Mouse (Mus musculus) brain, adult 2 months (tissue): ENCODE measurements around the gene Pdcl3.
A peak's percentile ranks its signal among the peaks of the same experiment; 100 is the strongest.

Experiments used
- DNase-seq: peaks from one replicate; pipeline ENCODE4 v3.0.0; 2011; ENCODE audit warnings: low read depth, low spot score

The Pdcl3 gene

DNA sequence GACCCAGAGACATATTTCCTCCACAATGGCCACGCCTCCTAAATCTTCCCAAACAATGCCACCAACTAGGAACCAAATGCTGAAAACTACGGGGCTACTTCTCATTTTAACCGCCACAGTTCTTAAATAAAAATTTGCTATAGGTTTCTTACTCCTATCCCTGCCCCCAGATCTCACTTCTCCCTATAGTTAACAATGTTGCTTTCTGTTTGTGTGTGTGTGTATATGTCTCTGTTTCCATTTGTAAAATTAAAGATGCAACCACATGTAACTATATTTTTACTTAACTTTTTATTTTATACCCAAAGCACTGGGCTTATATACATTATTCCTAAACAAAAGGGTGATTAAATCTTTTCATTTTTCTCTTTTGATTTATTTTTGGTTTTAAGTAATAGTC is at the start of gene Pdcl3:
Gene Pdcl3 (plus strand): TSS at position 301 of the 400 bp plus-strand sequence.
- no peak for DNase-seq

GRCm38 (mm10) chr1:38936780-38937179 is 48.6 kb upstream of the Pdcl3 start:
- DNase-seq = peak; percentile 73

GRCm38 (mm10) chr1:38938849-38939248 is 46.6 kb upstream of the Pdcl3 start, which contains the start of gene Nms:
Nms (plus strand) TSS chr1:38939149.
- no peak for DNase-seq

DNA sequence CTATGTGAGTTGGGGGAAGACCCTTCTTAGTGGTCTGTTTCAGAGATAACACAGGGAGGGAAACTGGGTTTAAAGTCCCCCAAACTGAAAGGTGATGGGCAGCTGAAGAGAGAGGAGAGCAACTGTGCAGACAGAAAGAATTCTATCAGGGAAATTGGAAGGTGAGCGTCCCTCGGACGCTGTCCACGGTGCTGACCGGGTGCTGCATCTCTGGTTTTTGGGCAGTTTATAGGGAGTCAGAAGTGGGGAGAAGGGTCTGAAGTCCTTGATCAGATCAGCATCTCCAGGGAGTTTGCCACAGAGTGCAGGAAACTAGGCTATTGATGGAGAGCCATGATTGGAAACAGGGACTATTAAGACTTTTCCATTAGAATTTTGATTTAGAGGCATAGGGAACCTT is 45.8 kb upstream of the Pdcl3 start:
- no peak for DNase-seq

GRCm38 (mm10) chr1:38956457-38956856 is 29.0 kb upstream of the Pdcl3 start:
- DNase-seq = no peak

GRCm38 (mm10) chr1:38969116-38969515 is 16.3 kb upstream of the Pdcl3 start:
- no peak for DNase-seq

DNA sequence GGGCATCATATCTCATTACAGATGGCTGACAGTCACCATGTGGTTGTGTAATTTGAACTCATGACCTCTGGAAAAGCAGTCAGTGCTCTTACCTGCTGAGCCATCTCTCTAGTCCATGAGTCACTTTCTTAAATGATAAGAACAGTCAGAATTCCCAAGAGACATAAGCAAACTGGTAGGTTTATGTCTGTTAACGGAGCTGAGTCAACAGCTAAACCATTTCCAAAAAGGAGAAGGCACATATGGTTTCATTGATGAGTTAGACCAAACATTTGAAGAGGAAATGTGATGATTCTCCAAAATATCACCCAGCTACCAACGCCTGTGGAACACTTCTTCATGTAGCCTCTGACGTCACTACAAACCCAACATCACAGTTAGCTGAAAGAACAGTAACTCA is 13.7 kb upstream of the Pdcl3 start:
- peak; percentile 69 for DNase-seq

DNA sequence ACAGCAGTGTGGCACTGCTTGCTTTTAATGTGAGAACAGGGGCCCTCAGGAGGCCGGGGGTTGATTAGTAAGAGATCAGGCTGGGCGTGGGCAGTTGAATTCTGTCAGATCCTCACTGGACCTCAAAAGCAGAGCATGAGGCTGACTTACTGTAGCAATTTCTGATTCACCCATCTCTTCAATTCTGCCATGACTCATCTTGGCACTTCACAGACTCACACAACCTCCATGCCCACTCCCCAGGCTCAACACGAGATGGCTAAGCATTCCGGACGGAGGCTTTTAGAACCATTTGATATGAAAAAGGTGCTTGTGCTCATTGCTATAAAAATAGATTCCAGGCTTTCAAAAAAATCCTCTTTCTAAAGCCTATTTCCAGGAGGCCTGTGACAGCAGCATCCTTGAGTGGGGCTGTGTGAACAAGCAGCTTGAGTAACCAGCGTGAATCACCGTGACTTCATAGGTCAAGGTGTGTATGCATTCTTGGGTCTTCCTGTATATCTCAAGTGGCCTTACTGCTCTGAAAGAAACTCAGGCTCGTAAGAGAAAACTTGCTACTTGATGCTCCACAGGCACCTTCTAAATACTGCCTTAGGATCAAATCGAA is 12.3 kb upstream of the Pdcl3 start:
- peak; percentile 83 for DNase-seq

GRCm38 (mm10) chr1:38979953-38980352 is 5.5 kb upstream of the Pdcl3 start:
- no peak for DNase-seq

GRCm38 (mm10) chr1:38983870-38984269 is 1.5 kb upstream of the Pdcl3 start:
- no peak for DNase-seq

- DNase-seq = peak; percentile 99
These were observed 1.9 kb downstream of the Pdcl3 start for GRCm38 (mm10) chr1:38987080-38987864.

- DNase-seq = no peak
These were observed 2.4 kb downstream of the Pdcl3 start for GRCm38 (mm10) chr1:38987865-38988211.

DNA sequence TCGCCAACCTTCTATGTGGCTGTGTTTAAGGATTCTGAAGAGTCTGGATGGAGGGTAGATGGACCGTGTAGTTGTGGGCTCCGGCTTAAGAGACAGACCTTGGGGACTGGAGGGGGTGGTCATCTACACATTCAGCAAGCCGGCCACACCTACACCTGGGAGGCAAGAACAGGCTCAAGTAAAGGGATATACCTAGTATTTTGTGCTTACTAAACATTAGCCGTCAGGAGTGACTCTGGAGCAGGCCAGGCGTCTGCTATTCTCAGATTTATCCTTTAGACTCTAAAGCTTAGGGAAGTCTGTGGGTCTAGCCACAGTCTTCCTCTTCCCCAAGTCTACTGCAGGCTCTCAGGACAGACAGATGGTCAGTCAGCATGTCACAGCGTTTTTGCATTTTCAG is 2.9 kb downstream of the Pdcl3 start:
- peak; percentile 22 for DNase-seq

- peak; percentile 68 for DNase-seq
These were observed 7.0 kb downstream of the Pdcl3 start for GRCm38 (mm10) chr1:38992365-38992764.

DNA sequence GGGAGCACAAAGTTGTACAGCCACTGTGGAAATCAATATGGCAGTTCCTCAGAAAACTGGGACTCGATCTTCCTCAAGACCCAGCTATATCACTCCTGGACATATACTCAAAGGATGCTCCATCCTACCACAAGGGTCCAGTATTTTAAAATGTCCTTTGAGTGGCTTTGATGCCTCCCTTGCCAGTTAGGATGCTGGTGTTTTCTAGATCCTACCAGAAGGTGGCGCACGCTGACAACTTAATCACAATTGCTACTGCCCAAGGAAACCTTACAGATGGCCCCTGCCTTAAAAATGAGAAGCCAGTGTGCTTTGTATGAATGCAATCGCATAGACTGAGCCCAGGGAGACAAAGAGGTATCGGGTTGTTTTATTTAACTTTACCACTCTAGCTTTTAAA is 15.7 kb downstream of the Pdcl3 start:
- DNase-seq = peak; percentile 86

GRCm38 (mm10) chr1:39005751-39006354 is 20.4 kb downstream of the Pdcl3 start:
- DNase-seq = no peak

DNA sequence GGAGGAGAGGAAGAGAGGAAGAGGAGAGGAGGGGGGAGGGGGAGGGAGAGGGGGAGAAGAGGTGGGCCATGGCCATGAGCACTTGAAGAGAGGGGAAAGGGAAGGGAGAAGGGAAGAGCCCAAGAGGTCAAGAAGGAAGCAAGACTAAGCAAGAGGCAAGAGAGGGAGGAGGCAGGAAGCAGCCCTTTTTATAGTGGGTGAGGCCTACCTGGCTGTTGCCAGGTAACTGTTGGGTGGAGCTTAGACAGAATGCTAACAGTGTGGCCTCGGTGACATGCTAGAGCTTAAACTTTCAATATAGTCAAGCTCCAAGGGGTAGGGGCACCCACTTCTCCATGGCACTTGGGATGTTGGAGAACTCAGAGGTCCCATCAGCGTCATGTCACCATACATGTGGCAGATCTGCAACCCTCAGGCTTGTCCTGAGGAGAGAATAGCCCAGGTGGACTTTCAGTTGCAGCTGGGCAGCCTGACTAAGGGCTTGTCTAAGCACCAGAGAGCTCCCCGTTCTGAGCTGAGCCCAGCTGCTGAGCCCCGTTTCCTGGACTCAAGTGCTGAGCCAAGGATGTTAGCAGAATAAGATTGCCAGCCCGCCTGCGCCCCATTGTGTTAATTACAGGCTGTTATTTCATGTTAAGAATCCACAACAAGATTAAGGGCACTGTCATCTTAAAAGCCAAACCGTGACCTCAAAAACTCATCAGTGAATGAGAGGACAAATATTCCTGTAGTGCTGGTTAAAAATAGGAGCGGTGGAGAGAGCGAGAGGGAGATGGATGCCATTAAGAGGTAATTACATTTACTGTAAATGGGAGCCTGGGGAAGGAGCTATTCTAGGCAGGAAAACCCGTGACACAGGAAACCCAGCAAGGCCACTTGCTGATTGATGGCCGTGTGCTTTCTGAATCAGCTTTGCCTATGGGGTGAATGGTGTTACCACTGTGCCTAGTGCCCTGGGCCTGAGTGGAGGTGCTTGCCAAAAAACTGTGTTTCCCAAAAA is 21.7 kb downstream of the Pdcl3 start:
- peak; percentile 76 for DNase-seq

DNA sequence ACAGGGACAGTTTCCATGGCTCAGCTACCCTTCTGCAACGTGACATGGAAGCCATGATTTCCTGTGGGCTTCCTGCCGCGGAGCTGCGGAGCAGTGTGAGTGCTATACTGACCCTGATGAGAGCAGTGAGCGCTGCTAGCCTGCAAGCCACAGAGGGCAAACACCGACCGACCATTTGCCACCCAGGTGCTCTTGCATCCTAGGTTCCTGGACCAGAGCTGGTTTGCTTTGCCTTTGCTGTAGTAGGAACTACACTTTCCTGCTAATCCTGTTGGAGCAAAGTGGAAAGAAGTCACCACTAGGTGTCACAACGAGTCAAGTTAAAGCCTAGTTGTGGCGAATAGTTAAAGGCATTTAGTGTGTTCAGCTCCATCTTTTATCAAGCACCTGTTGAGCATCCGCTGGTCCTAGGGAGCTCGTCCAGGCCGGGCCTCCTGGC is 25.2 kb downstream of the Pdcl3 start:
- peak; percentile 91 for DNase-seq

DNA sequence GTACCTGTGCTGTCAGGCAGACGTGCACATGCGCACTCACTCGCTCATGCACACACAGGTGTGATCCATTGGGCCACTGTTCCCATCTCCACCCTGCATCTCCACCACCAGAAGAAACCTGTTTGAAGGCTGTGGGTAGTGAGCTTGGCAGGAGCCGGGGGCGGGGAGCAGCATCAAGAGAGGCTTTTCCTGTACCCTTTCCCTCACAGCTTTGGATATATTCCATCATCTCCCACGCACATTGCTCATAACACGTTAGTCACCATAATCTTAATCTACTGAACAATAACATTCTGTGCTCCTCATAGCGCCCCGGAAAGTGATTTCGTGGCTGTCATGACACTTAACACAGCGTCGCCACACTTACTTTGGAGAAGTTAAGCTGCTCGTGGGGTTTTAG is 27.2 kb downstream of the Pdcl3 start:
- peak; percentile 84 for DNase-seq

- peak; percentile 88 for DNase-seq
These were observed 28.4 kb downstream of the Pdcl3 start for GRCm38 (mm10) chr1:39013843-39014242.

- no peak for DNase-seq
These were observed 30.1 kb downstream of the Pdcl3 start for GRCm38 (mm10) chr1:39015529-39015928.

DNA sequence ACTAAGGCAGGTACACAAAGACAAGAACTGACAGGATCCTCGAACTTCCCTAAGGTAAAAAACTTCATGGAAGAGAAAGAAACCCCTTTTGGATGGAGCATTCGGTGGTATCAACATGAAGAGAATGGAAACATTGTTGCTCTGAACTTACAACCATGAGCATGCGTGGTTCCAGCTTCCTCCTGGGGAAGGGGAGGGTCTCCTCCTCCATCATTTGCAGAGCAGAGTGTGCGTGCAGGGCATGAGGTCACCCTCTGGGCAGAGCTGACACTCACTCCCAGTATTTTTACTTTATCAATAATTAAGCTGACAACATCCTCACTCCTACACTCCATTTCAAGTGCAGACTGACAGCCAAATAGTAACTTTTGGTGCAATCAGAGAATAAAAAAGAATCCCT is 32.5 kb downstream of the Pdcl3 start:
- DNase-seq = no peak
